Mouse (Mus musculus): Measurements from ENCODE around the gene Slc35d3. TPM values are rescaled to one million over a fixed set of nuclear protein-coding genes. Genes with fewer than 3 reads are reported as not detected.

The Slc35d3 gene
- polyA plus RNA-seq, 1 experiment from 2014 or later: 0.59 TPM

GRCm38 (mm10) chr10:19879161-19879560 is 27.9 kb upstream of the Slc35d3 start:
- 74% methylated on average over 6 of the region's 6 CpGs for WGBS
- H3K36me3 ChIP-seq (ENCODE audit: control insufficient read depth, insufficient read depth): peaks cover 2% of the 10 kb centered on the region; the same call in 1 of the 2 replicates

GRCm38 (mm10) chr10:19877679-19878078 is 26.4 kb upstream of the Slc35d3 start:
- Histone ChIP-seq H3K9me3 (replicated peaks; ENCODE audit: control insufficient read depth, low read length) (no peaks in the 10 kb centered on the region), H3K4me3 (ENCODE audit: low read length) (no peak overlapping the region), H3K9ac (ENCODE audit: low read length) (no peak overlapping the region), H3K4me1 (ENCODE audit: control insufficient read depth, insufficient read depth, low read length) (no peaks in the 10 kb centered on the region), H3K27me3 (ENCODE audit: control insufficient read depth, insufficient read depth, low read length) (no peaks in the 10 kb centered on the region), H3K36me3 (ENCODE audit: control insufficient read depth, insufficient read depth) (peaks cover 2% of the 10 kb centered on the region; the same call in 1 of the 2 replicates), H3K27ac (ENCODE audit: low read length) (no peak overlapping the region), H3K4me2 (ENCODE audit: low read depth, low read length) (no peak overlapping the region)
- ATAC-seq (replicated peaks; ENCODE audit: extremely low read depth, insufficient read depth, low FRiP score): no peak
- WGBS: 79% methylated on average over 9 of the region's 9 CpGs

More at GRCm38 (mm10) chr10:19879161-19879560, 27.9 kb upstream of the Slc35d3 start:
- no peaks in the 10 kb centered on the region for H3K9me3 ChIP-seq (replicated peaks; ENCODE audit: control insufficient read depth, low read length)
- H3K27me3 ChIP-seq (ENCODE audit: control insufficient read depth, insufficient read depth, low read length): no peaks in the 10 kb centered on the region
- H3K27ac ChIP-seq (ENCODE audit: low read length): no peak overlapping the region
- no peak overlapping the region for H3K9ac ChIP-seq (ENCODE audit: low read length)
- no peak for ATAC-seq (replicated peaks; ENCODE audit: extremely low read depth, insufficient read depth, low FRiP score)
- H3K4me3 ChIP-seq (ENCODE audit: low read length): no peak overlapping the region
- H3K4me1 ChIP-seq (ENCODE audit: control insufficient read depth, insufficient read depth, low read length): no peaks in the 10 kb centered on the region
- H3K4me2 ChIP-seq (ENCODE audit: low read depth, low read length): no peak overlapping the region

GRCm38 (mm10) chr10:19877257-19877656 is 26.0 kb upstream of the Slc35d3 start:
- H3K9ac ChIP-seq (ENCODE audit: low read length): no peak overlapping the region
- no peaks in the 10 kb centered on the region for H3K27me3 ChIP-seq (ENCODE audit: control insufficient read depth, insufficient read depth, low read length)
- no peak overlapping the region for H3K4me3 ChIP-seq (ENCODE audit: low read length)
- no peak overlapping the region for H3K4me2 ChIP-seq (ENCODE audit: low read depth, low read length)
- H3K36me3 ChIP-seq (ENCODE audit: control insufficient read depth, insufficient read depth): peaks cover 2% of the 10 kb centered on the region; the same call in 1 of the 2 replicates
- no peaks in the 10 kb centered on the region for H3K4me1 ChIP-seq (ENCODE audit: control insufficient read depth, insufficient read depth, low read length)
- H3K27ac ChIP-seq (ENCODE audit: low read length): no peak overlapping the region
- 91% methylated on average over 8 of the region's 8 CpGs for WGBS
- H3K9me3 ChIP-seq (replicated peaks; ENCODE audit: control insufficient read depth, low read length): no peaks in the 10 kb centered on the region
- no peak for ATAC-seq (replicated peaks; ENCODE audit: extremely low read depth, insufficient read depth, low FRiP score)

GRCm38 (mm10) chr10:19876669-19877068 is 25.4 kb upstream of the Slc35d3 start:
- Histone ChIP-seq H3K4me2 (ENCODE audit: low read depth, low read length) (no peak overlapping the region), H3K36me3 (ENCODE audit: control insufficient read depth, insufficient read depth) (no peaks in the 10 kb centered on the region), H3K9ac (ENCODE audit: low read length) (no peak overlapping the region), H3K27me3 (ENCODE audit: control insufficient read depth, insufficient read depth, low read length) (no peaks in the 10 kb centered on the region), H3K4me1 (ENCODE audit: control insufficient read depth, insufficient read depth, low read length) (no peaks in the 10 kb centered on the region), H3K4me3 (ENCODE audit: low read length) (no peak overlapping the region), H3K9me3 (replicated peaks; ENCODE audit: control insufficient read depth, low read length) (no peaks in the 10 kb centered on the region), H3K27ac (ENCODE audit: low read length) (no peak overlapping the region)
- ATAC-seq (replicated peaks; ENCODE audit: extremely low read depth, insufficient read depth, low FRiP score): no peak
- WGBS: 66% methylated on average over 7 of the region's 7 CpGs

GRCm38 (mm10) chr10:19875346-19875745 is 24.1 kb upstream of the Slc35d3 start:
- Histone ChIP-seq H3K4me2 (ENCODE audit: low read depth, low read length) (no peak overlapping the region), H3K9ac (ENCODE audit: low read length) (no peak overlapping the region), H3K27me3 (ENCODE audit: control insufficient read depth, insufficient read depth, low read length) (no peaks in the 10 kb centered on the region), H3K27ac (ENCODE audit: low read length) (no peak overlapping the region), H3K4me1 (ENCODE audit: control insufficient read depth, insufficient read depth, low read length) (no peaks in the 10 kb centered on the region), H3K36me3 (ENCODE audit: control insufficient read depth, insufficient read depth) (no peaks in the 10 kb centered on the region), H3K9me3 (replicated peaks; ENCODE audit: control insufficient read depth, low read length) (no peaks in the 10 kb centered on the region), H3K4me3 (ENCODE audit: low read length) (no peak overlapping the region)
- 83% methylated on average over 5 of the region's 5 CpGs for WGBS
- ATAC-seq (replicated peaks; ENCODE audit: extremely low read depth, insufficient read depth, low FRiP score): no peak

- peaks cover 5% of the 10 kb centered on the region for H3K4me1 ChIP-seq (ENCODE audit: control insufficient read depth, insufficient read depth, low read length)
- no peak overlapping the region for H3K4me3 ChIP-seq (ENCODE audit: low read length)
- no peak for ATAC-seq (replicated peaks; ENCODE audit: extremely low read depth, insufficient read depth, low FRiP score)
- peaks cover 19% of the 10 kb centered on the region for H3K27me3 ChIP-seq (ENCODE audit: control insufficient read depth, insufficient read depth, low read length)
- H3K36me3 ChIP-seq (ENCODE audit: control insufficient read depth, insufficient read depth): no peaks in the 10 kb centered on the region
- WGBS: 83% methylated on average over 7 of the region's 7 CpGs
- H3K27ac ChIP-seq (ENCODE audit: low read length): no peak overlapping the region
- H3K4me2 ChIP-seq (ENCODE audit: low read depth, low read length): no peak overlapping the region
- H3K9ac ChIP-seq (ENCODE audit: low read length): no peak overlapping the region
- no peaks in the 10 kb centered on the region for H3K9me3 ChIP-seq (replicated peaks; ENCODE audit: control insufficient read depth, low read length)
Measured at GRCm38 (mm10) chr10:19855597-19856306, 4.5 kb upstream of the Slc35d3 start.

GRCm38 (mm10) chr10:19853609-19854008 is 2.4 kb upstream of the Slc35d3 start:
- H3K9me3 ChIP-seq (replicated peaks; ENCODE audit: control insufficient read depth, low read length): no peaks in the 10 kb centered on the region
- H3K4me1 ChIP-seq (ENCODE audit: control insufficient read depth, insufficient read depth, low read length): peaks cover 16% of the 10 kb centered on the region
- no peak for ATAC-seq (replicated peaks; ENCODE audit: extremely low read depth, insufficient read depth, low FRiP score)
- H3K27me3 ChIP-seq (ENCODE audit: control insufficient read depth, insufficient read depth, low read length): peaks cover 39% of the 10 kb centered on the region
- H3K4me2 ChIP-seq (ENCODE audit: low read depth, low read length): no peak overlapping the region
- H3K27ac ChIP-seq (ENCODE audit: low read length): no peak overlapping the region
- 53% methylated on average over 2 of the region's 2 CpGs for WGBS
- no peaks in the 10 kb centered on the region for H3K36me3 ChIP-seq (ENCODE audit: control insufficient read depth, insufficient read depth)
- no peak overlapping the region for H3K9ac ChIP-seq (ENCODE audit: low read length)
- no peak overlapping the region for H3K4me3 ChIP-seq (ENCODE audit: low read length)

GRCm38 (mm10) chr10:19852776-19853175 is 1.5 kb upstream of the Slc35d3 start:
- WGBS: 29% methylated on average over 6 of the region's 6 CpGs
- Histone ChIP-seq H3K9me3 (replicated peaks; ENCODE audit: control insufficient read depth, low read length) (no peaks in the 10 kb centered on the region), H3K4me3 (ENCODE audit: low read length) (no peak overlapping the region), H3K4me1 (ENCODE audit: control insufficient read depth, insufficient read depth, low read length) (peaks cover 16% of the 10 kb centered on the region), H3K27me3 (ENCODE audit: control insufficient read depth, insufficient read depth, low read length) (peaks cover 43% of the 10 kb centered on the region), H3K27ac (ENCODE audit: low read length) (no peak overlapping the region), H3K4me2 (ENCODE audit: low read depth, low read length) (no peak overlapping the region), H3K9ac (ENCODE audit: low read length) (no peak overlapping the region), H3K36me3 (ENCODE audit: control insufficient read depth, insufficient read depth) (no peaks in the 10 kb centered on the region)
- no peak for ATAC-seq (replicated peaks; ENCODE audit: extremely low read depth, insufficient read depth, low FRiP score)

- H3K27me3 ChIP-seq (ENCODE audit: control insufficient read depth, insufficient read depth, low read length): peaks cover 43% of the 10 kb centered on the region
Measured at GRCm38 (mm10) chr10:19850544-19850997, 688 bp downstream of the Slc35d3 start.

More at GRCm38 (mm10) chr10:19850544-19850997, 688 bp downstream of the Slc35d3 start:
- 0 out of 2 replicates have a peak, but pooled peaks have one; percentile 34 for ATAC-seq (replicated peaks; ENCODE audit: extremely low read depth, insufficient read depth, low FRiP score)
- Histone ChIP-seq H3K4me1 (ENCODE audit: control insufficient read depth, insufficient read depth, low read length) (peaks cover 16% of the 10 kb centered on the region), H3K9ac (ENCODE audit: low read length) (peak overlapping the region; percentile 51), H3K36me3 (ENCODE audit: control insufficient read depth, insufficient read depth) (no peaks in the 10 kb centered on the region), H3K27ac (ENCODE audit: low read length) (no peak overlapping the region), H3K4me3 (ENCODE audit: low read length) (peak overlapping the region; percentile 63), H3K9me3 (replicated peaks; ENCODE audit: control insufficient read depth, low read length) (no peaks in the 10 kb centered on the region), H3K4me2 (ENCODE audit: low read depth, low read length) (peak overlapping the region; percentile 98)
- WGBS: under 1% methylated on average over 36 of the region's 36 CpGs

All from heart, embryonic 16.5 days (tissue).